Mouse (Mus musculus) embryonic facial prominence, embryonic 13.5 days (tissue): ENCODE data around the gene Rcor1. TPM values are rescaled to one million over a fixed set of nuclear protein-coding genes. Genes with fewer than 3 reads are reported as not detected.
"Not testable (repeated sequence)": the region's sequence is repeated elsewhere in the genome, so short reads cannot be mapped to it uniquely, and the experiment has no call there.

Source experiments
- ATAC-seq: fragments of 200-750 bp; cut with Nextera tagmentation; 2 replicates; pipeline ENCODE4 v1.8.0; 2017; ENCODE audit warnings: low read depth; ENCODE audit not compliant: insufficient number of reproducible peaks, insufficient read depth, low FRiP score, low TSS enrichment
- H3K27ac ChIP-seq: fragments of 300-500 bp; sonication (generic); 2 replicates; pipeline ENCODE4 v1.5.1; 2015; ENCODE audit warnings: moderate library complexity, mild to moderate bottlenecking, inconsistent platforms
- H3K27me3 ChIP-seq: fragments of 300-500 bp; sonication (generic); 2 replicates; pipeline ENCODE4 v1.6.1; 2015; ENCODE audit warnings: mild to moderate bottlenecking, inconsistent platforms
- H3K36me3 ChIP-seq: fragments of 300-500 bp; sonication (generic); 2 replicates; pipeline ENCODE4 v1.6.1; 2015; ENCODE audit warnings: mild to moderate bottlenecking, inconsistent platforms
- H3K4me1 ChIP-seq: fragments of 300-500 bp; sonication (generic); 2 replicates; pipeline ENCODE4 v1.6.1; 2015; ENCODE audit warnings: inconsistent platforms
- H3K4me2 ChIP-seq: fragments of 300-500 bp; sonication (generic); 2 replicates; pipeline ENCODE4 v1.6.1; 2015; ENCODE audit warnings: moderate library complexity, mild to moderate bottlenecking, inconsistent platforms
- H3K4me3 ChIP-seq: fragments of 300-500 bp; sonication (generic); 2 replicates; pipeline ENCODE4 v1.5.1; 2015; ENCODE audit warnings: mild to moderate bottlenecking, inconsistent platforms
- H3K9ac ChIP-seq: fragments of 300-500 bp; sonication (generic); 2 replicates; pipeline ENCODE4 v1.6.1; 2015; ENCODE audit warnings: mild to moderate bottlenecking, inconsistent platforms
- H3K9me3 ChIP-seq: fragments of 300-500 bp; sonication (generic); 2 replicates; pipeline ENCODE4 v1.6.1; 2016; ENCODE audit warnings: inconsistent platforms
- WGBS: fragments of 180-500 bp; shearing (Covaris S2); methylation state at CpG from one replicate; pipeline ENCODE4 v1.1.7; 2015; ENCODE audit warnings: mixed read lengths; 5-methylcytosine and 5-hydroxymethylcytosine counted together
- polyA plus RNA-seq: library from polyadenylated mRNA; unstranded; fragments of >200 nt; fragmentation: Nextera tagmentation; extraction: Ambion mirVana; gene quantifications from 2 replicates; pipeline ENCODE4 v1.2.1, GENCODE M21; 2015

Gene Rcor1
- polyA plus RNA-seq, 1 experiment from 2014 or later = 11.6 TPM

DNA sequence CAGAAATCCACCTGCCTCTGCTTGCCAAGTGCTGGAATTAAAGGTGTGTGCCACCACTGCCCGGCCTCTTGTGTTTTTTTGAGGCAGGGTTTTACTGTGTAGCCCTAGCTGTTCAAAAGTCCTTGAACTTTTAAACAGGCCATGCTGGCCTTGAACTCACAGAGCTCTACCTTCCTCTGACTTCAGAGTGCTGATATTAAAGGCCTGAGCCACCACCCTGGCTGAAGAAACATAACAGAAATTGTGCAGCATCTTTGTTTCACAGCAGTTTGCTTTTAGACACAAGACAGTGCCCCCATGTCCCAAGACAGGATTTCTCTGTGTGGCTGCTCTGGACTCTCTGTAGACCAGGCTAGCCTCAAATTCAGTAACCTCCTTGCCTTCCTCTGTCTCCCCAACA is 3.2 kb downstream of the Rcor1 start:
- 91% methylated on average over 1 of the region's 1 CpGs for WGBS
- H3K4me1 ChIP-seq = peaks cover 19% of the 10 kb centered on the region
- peaks cover 21% of the 10 kb centered on the region for H3K36me3 ChIP-seq
- H3K27ac ChIP-seq = no peak overlapping the region
- H3K9me3 ChIP-seq = no peaks in the 10 kb centered on the region
- H3K27me3 ChIP-seq = no peaks in the 10 kb centered on the region
- H3K4me3 ChIP-seq = no peak overlapping the region
- no peak overlapping the region for H3K9ac ChIP-seq
- no peak for ATAC-seq
- no peak overlapping the region for H3K4me2 ChIP-seq

DNA sequence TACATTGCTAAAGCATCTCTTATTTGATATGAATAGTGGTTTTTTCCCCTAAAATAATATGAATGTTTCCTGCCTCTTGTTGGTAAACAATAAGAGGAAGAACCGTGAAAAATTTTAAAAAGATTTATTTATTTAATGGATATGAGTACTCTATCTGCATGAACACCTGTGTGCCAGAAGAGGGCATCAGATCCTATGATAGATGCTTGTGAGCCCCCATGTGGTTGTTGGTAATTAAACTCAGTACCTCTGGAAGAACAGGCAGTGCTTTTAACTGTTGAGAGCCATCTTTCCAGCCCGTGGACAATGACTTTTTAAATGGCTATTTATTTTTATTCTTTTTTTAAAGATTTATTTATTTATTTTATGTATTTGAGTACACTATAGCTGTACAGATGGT is 5.7 kb downstream of the Rcor1 start:
- ATAC-seq = no peak
- Histone ChIP-seq H3K4me3 (no peak overlapping the region), H3K9ac (no peak overlapping the region), H3K27ac (no peak overlapping the region), H3K4me2 (no peak overlapping the region), H3K9me3 (no peaks in the 10 kb centered on the region), H3K27me3 (no peaks in the 10 kb centered on the region), H3K36me3 (peaks cover 29% of the 10 kb centered on the region), H3K4me1 (peaks cover 19% of the 10 kb centered on the region)
- 88% methylated on average over 2 of the region's 2 CpGs for WGBS

- ATAC-seq = no peak
- Histone ChIP-seq H3K9ac (no peak overlapping the region), H3K4me3 (no peak overlapping the region), H3K36me3 (peaks cover 40% of the 10 kb centered on the region), H3K9me3 (no peaks in the 10 kb centered on the region), H3K4me1 (peaks cover 10% of the 10 kb centered on the region), H3K27ac (no peak overlapping the region), H3K27me3 (no peaks in the 10 kb centered on the region), H3K4me2 (no peak overlapping the region)
- WGBS = 90% methylated on average over 1 of the region's 1 CpGs
These were observed 7.7 kb downstream of the Rcor1 start for GRCm38 (mm10) chr12:111046866-111047265.

DNA sequence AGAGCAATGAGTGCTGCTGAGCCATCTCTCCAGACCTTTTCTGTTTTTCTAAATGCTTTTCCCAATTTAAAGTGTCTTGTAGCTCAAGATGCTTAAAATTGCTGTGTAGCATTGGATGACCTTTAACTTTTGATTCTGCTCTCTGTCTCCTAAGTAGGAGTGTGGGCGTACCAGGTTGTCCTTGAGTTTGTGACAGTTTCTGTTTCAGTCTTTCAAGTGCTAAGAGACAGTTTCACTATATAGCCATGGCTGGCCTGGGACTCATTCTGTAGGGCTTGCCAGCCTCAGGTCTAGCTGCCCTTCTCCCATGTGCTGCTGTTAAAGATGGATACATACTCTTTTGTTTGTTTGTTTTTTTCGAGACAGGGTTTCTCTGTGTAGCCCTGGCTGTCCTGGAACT is 9.1 kb downstream of the Rcor1 start:
- WGBS = 87% methylated on average over 2 of the region's 2 CpGs
- Histone ChIP-seq H3K9me3 (no peaks in the 10 kb centered on the region), H3K4me3 (no peak overlapping the region), H3K27ac (no peak overlapping the region), H3K36me3 (peaks cover 39% of the 10 kb centered on the region), H3K4me2 (no peak overlapping the region), H3K9ac (no peak overlapping the region), H3K4me1 (peaks cover 10% of the 10 kb centered on the region), H3K27me3 (no peaks in the 10 kb centered on the region)
- ATAC-seq = no peak

DNA sequence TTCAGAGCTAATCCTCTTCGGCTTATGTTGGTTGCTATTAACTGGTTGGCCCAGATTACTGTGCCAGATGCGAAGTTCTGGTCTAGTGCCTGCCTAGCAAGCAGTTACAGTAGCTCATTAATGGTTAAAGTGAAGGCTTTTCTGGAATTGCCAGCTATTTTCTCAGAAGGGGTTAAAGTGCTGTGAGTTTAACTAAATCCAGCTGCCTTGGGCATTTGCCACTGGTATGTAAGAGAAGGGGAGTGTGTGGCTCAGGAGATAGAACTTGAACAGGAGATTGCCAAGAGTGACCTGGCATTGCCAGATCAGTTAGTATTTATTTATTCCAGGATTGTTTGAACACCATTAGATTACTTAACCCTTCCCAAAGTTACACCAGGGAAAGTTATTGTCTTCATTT is 11.1 kb downstream of the Rcor1 start:
- WGBS = 75% methylated on average over 2 of the region's 2 CpGs
- no peak for ATAC-seq
- Histone ChIP-seq H3K4me2 (no peak overlapping the region), H3K27ac (no peak overlapping the region), H3K9me3 (no peaks in the 10 kb centered on the region), H3K27me3 (no peaks in the 10 kb centered on the region), H3K4me1 (peaks cover 10% of the 10 kb centered on the region), H3K4me3 (no peak overlapping the region), H3K9ac (no peak overlapping the region), H3K36me3 (peaks cover 25% of the 10 kb centered on the region)

DNA sequence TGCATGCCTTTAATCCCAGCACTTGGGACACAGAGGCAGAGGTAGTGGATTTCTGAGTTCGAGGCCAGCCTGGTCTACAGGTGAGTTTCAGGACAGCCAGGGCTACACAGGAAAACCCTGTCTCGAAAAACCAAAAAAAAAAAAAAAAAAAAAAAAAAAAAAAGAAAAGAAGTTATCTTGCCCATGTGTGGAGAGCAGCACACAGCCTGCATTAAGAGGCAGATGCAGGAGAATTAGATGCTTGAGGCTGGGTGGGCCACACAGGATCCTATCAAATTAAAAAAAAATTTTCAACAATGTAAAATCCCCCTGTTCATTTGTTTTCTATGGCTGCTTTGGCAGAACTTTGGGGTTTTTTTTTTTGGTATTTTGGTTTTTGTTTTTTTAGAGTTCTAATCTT is 24.2 kb downstream of the Rcor1 start:
- Histone ChIP-seq H3K4me3 (no peak overlapping the region), H3K27ac (no peak overlapping the region), H3K4me1 (no peaks in the 10 kb centered on the region), H3K27me3 (no peaks in the 10 kb centered on the region), H3K9me3 (no peaks in the 10 kb centered on the region), H3K9ac (no peak overlapping the region), H3K36me3 (peaks cover 11% of the 10 kb centered on the region), H3K4me2 (no peak overlapping the region)
- 85% methylated on average over 2 of the region's 2 CpGs for WGBS
- ATAC-seq = no peak

DNA sequence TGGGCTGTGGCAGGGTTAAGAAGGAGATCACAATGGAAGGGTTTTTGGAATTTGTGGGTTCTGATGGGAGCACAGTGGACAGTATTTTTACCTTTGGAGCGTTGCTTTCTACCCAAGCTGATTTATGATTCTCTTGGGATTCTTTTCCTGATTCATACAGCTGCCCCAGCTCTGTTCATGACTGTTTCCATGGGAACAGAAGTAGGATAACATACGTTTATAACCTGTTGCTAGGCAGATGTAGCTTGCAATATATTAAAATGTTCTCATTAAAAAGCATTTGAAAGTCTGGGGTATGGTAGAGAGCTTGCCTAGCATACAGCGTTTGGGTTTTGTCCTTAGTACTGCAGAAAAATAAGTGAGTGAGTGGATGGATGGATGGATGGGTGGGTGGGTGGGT is 25.1 kb downstream of the Rcor1 start:
- H3K27me3 ChIP-seq = no peaks in the 10 kb centered on the region
- no peak overlapping the region for H3K4me2 ChIP-seq
- ATAC-seq = no peak
- no peaks in the 10 kb centered on the region for H3K4me1 ChIP-seq
- no peak overlapping the region for H3K27ac ChIP-seq
- no peak overlapping the region for H3K9ac ChIP-seq
- H3K36me3 ChIP-seq = peaks cover 3% of the 10 kb centered on the region; the same call in 1 of the 2 replicates
- H3K4me3 ChIP-seq = no peak overlapping the region
- 90% methylated on average over 3 of the region's 3 CpGs for WGBS
- H3K9me3 ChIP-seq = no peaks in the 10 kb centered on the region

- WGBS = 92% methylated on average over 5 of the region's 5 CpGs
- H3K27ac ChIP-seq = no peak overlapping the region
- no peaks in the 10 kb centered on the region for H3K4me1 ChIP-seq
- ATAC-seq = no peak
- no peaks in the 10 kb centered on the region for H3K27me3 ChIP-seq
- no peak overlapping the region for H3K4me2 ChIP-seq
- no peaks in the 10 kb centered on the region for H3K36me3 ChIP-seq
- no peak overlapping the region for H3K4me3 ChIP-seq
- H3K9ac ChIP-seq = no peak overlapping the region
- H3K9me3 ChIP-seq = no peaks in the 10 kb centered on the region
These were observed 26.2 kb downstream of the Rcor1 start for GRCm38 (mm10) chr12:111065330-111065729.

DNA sequence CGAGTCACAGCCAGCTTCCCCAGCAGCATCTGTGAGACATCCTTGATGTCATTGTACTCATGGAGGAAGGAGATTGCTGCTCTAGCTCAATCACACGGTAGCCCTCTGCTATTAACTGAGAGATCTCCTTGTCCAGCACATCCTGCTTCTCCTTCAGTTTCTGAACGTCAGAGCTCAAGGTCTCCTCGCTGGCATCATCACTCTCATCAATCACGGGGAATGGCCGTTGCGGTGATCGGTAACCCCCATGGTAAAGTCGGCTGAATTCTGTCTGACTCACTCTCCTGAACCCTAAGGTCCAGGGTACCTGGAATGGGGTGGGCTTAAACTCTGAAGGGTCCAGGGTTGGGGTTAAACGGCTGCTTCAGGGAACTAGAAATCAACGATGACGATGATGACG is 28.7 kb downstream of the Rcor1 start:
- Histone ChIP-seq H3K4me1 (peaks cover 10% of the 10 kb centered on the region), H3K27me3 (no peaks in the 10 kb centered on the region), H3K4me3 (no peak overlapping the region), H3K9me3 (no peaks in the 10 kb centered on the region), H3K9ac (no peak overlapping the region), H3K36me3 (peaks cover 3% of the 10 kb centered on the region; the same call in 1 of the 2 replicates), H3K4me2 (no peak overlapping the region), H3K27ac (no peak overlapping the region)
- no peak for ATAC-seq
- WGBS = 91% methylated on average over 13 of the region's 13 CpGs

DNA sequence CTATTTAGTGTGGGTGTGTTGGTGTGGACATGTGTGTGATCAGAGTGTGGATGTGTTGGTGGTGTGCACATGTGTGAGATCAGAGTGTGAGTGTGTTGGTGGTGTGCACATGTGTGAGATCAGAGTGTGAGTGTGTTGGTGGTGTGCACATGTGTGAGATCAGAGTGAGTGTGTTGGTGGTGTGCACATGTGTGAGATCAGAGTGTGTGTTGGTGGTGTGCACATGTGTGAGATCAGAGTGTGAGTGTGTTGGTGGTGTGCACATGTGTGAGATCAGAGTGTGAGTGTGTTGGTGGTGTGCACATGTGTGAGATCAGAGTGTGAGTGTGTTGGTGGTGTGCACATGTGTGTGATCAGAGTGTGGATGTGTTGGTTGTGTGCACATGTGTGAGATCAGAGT is 30.1 kb downstream of the Rcor1 start:
- not testable (repeated sequence) for H3K4me2 ChIP-seq, ATAC-seq, H3K4me3 ChIP-seq

GRCm38 (mm10) chr12:111071009-111071408 is 31.9 kb downstream of the Rcor1 start:
- WGBS = 76% methylated on average over 5 of the region's 5 CpGs
- ATAC-seq = no peak
- Histone ChIP-seq H3K4me3 (no peak overlapping the region), H3K4me2 (no peak overlapping the region), H3K27ac (no peak overlapping the region), H3K9ac (no peak overlapping the region), H3K27me3 (no peaks in the 10 kb centered on the region), H3K36me3 (peaks cover 3% of the 10 kb centered on the region; the same call in 1 of the 2 replicates), H3K9me3 (no peaks in the 10 kb centered on the region), H3K4me1 (peaks cover 10% of the 10 kb centered on the region)

More for the DNA sequence above, 30.1 kb downstream of the Rcor1 start:
- not testable (repeated sequence) for H3K36me3 ChIP-seq, H3K27ac ChIP-seq, H3K9ac ChIP-seq, H3K27me3 ChIP-seq, H3K4me1 ChIP-seq, H3K9me3 ChIP-seq

DNA sequence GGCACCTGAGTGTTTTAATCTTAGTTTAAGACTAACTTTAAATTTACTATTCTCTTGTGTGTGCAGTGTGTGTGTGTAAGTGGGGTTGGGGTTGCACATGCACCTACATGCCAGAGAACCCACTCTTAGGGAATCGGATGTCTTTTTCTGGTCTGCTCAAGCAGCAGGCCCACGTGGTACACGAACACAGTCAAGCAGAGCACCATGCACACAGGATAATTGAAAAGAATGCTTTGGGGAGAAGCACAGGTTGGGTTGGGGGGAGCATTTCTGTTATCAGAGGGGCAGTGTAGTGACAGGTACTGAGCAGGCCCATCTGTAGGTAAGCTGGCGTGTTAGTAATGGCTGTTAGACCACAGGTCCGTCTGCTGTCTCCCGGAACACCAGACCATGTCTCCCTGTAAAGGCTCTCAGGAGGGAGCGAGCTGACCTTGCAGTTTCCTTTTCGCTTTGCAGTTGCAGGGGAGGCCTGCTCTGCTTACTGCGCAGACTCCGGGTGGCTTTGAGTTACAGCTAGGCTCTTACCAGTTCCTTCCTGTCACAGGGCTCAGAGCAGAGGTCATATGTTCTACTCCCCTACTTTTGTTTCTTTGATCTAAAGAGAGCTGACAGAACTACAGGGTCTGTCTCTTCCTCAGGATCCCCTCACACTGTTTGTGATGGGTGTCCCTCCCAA is 32.5 kb downstream of the Rcor1 start:
- H3K27me3 ChIP-seq = no peaks in the 10 kb centered on the region
- 68% methylated on average over 10 of the region's 10 CpGs for WGBS
- ATAC-seq = no peak
- peaks cover 10% of the 10 kb centered on the region for H3K4me1 ChIP-seq
- peaks cover 3% of the 10 kb centered on the region; the same call in 1 of the 2 replicates for H3K36me3 ChIP-seq
- peak overlapping the region; percentile 12; the same call in 1 of the 2 replicates for H3K27ac ChIP-seq
- H3K9me3 ChIP-seq = no peaks in the 10 kb centered on the region
- no peak overlapping the region for H3K9ac ChIP-seq
- no peak overlapping the region for H3K4me2 ChIP-seq
- no peak overlapping the region for H3K4me3 ChIP-seq
